Mouse (Mus musculus) forebrain, embryonic 11.5 days (tissue): ENCODE results near the gene Erlec1. TPM values are rescaled to one million over a fixed set of nuclear protein-coding genes. Genes with fewer than 3 reads are reported as not detected.

Experiments
- ATAC-seq: fragments of 200-750 bp; cut with Nextera tagmentation; replicated peaks from 2 replicates; pipeline ENCODE4 v1.8.0; 2017; ENCODE audit warnings: moderate TSS enrichment; ENCODE audit not compliant: low FRiP score
- DNase-seq: peaks from one replicate; pipeline ENCODE4 v3.0.0-alpha.2; 2017; ENCODE audit warnings: low spot score
- H3K27ac ChIP-seq: fragments of 300-500 bp; sonication (generic); 2 replicates; pipeline ENCODE4 v1.5.1; 2014; ENCODE audit warnings: low read depth, low read length
- H3K27me3 ChIP-seq: fragments of 300-500 bp; sonication (generic); 2 replicates; pipeline ENCODE4 v1.6.1; 2014; ENCODE audit warnings: mild to moderate bottlenecking, low read length, mixed read lengths; ENCODE audit not compliant: control insufficient read depth, insufficient read depth
- H3K36me3 ChIP-seq: fragments of 300-500 bp; sonication (generic); 2 replicates; pipeline ENCODE4 v1.6.1; 2014; ENCODE audit warnings: mild to moderate bottlenecking, low read length, moderate library complexity, mixed read lengths; ENCODE audit not compliant: control insufficient read depth, insufficient read depth
- H3K4me1 ChIP-seq: fragments of 300-500 bp; sonication (generic); replicated peaks from 2 replicates; pipeline ENCODE4 v1.6.1; 2014; ENCODE audit warnings: low read length, mixed read lengths; ENCODE audit not compliant: control insufficient read depth, insufficient read depth
- H3K4me2 ChIP-seq: fragments of 300-500 bp; sonication (generic); 2 replicates; pipeline ENCODE4 v1.6.1; 2014; ENCODE audit warnings: low read depth, mild to moderate bottlenecking, low read length, moderate library complexity, mixed read lengths; ENCODE audit not compliant: severe bottlenecking
- H3K4me3 ChIP-seq: fragments of 300-500 bp; sonication (generic); 2 replicates; pipeline ENCODE4 v1.5.1; 2014; ENCODE audit warnings: low read depth, low read length
- H3K9ac ChIP-seq: fragments of 300-500 bp; sonication (generic); 2 replicates; pipeline ENCODE4 v1.6.1; 2014; ENCODE audit warnings: low read length
- H3K9me3 ChIP-seq: fragments of 300-500 bp; sonication (generic); 2 replicates; pipeline ENCODE4 v1.6.1; 2016; ENCODE audit warnings: low read length, mixed read lengths; ENCODE audit not compliant: control insufficient read depth
- WGBS: fragments of 180-500 bp; shearing (Covaris S2); extraction: QIAGEN DNeasy Blood & Tissue Kit; methylation state at CpG from one replicate; pipeline ENCODE4 v1.1.7; 2014; 5-methylcytosine and 5-hydroxymethylcytosine counted together
- polyA plus RNA-seq: library from polyadenylated mRNA; unstranded; fragments of >200 nt; fragmentation: Nextera tagmentation; extraction: Ambion mirVana; gene quantifications from 2 replicates; pipeline ENCODE4 v1.2.1, GENCODE M21; 2014

Gene Erlec1
- polyA plus RNA-seq, 1 experiment from 2014 or later = 9.0 TPM

DNA sequence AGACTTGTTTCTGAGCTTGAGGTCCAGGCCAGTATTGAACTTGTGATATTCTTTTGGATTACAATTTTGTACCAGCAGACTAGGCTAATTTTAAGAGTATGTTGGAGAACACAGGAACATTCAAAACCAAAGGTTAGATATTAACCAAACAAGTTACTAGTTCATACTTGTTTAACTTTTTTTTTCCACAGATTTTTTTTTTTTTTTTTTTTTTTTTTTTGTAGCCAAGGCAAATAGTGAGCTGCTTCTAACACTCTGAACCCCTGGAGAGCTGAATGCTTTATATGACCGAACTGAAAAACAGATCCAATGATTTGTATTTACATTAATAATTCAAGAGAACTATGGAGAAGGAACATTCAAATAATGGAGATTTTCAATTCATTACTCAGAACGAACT lies 31.1 kb upstream of the Erlec1 start:
- Histone ChIP-seq H3K9ac (no peak overlapping the region), H3K4me2 (no peak overlapping the region), H3K9me3 (no peaks in the 10 kb centered on the region), H3K27me3 (no peaks in the 10 kb centered on the region), H3K27ac (no peak overlapping the region), H3K4me3 (no peak overlapping the region; the same call in 1 of the 2 replicates), H3K36me3 (no peaks in the 10 kb centered on the region), H3K4me1 (0 out of 2 replicates have a peak, but pooled peaks cover 4% of the 10 kb centered on the region)
- ATAC-seq = no peak
- 58% methylated on average over 2 of the region's 2 CpGs for WGBS
- no peak for DNase-seq

DNA sequence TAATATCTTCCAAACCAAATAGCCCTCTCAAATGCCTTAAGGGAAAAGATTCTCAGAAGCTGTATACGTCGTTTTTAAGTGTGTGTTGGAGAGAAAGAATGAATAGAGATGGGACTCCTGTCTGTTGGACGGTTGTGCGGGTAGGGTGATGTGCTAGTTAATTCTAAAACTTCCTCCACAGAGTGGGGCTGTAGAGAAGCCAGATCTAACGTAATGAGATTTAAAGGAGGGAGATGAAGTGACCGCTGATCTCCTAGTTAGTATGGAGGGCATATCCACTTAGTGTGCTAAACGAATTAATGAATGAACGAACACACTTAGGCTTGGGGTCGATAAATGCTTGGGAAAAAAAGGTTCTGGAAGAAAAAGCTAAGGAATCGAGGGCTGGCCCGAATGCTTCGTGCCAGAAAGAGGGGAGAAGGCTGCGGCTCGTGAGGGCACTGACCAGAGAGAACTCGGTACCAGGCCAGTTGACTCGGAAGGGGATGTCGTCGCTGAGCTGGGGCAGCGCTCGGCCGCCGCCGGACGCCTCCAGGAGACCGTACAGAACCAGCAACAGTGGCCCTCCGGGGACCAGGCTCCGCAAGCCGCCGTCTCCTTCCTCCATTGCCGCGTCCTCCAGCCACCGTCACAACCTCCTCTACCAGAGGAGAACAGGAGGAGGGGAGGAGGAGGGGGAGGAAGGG lies 523 bp downstream of the Erlec1 start:
- 1% methylated on average over 29 of the region's 32 CpGs for WGBS
- H3K27me3 ChIP-seq = no peaks in the 10 kb centered on the region
- ATAC-seq (peak; percentile 91), DNase-seq (peak; percentile 74)
- H3K4me3 ChIP-seq = peak overlapping the region; percentile 76
- H3K9ac ChIP-seq = peak overlapping the region; percentile 71
- H3K9me3 ChIP-seq = no peaks in the 10 kb centered on the region; the same call in 1 of the 2 replicates
- no peaks in the 10 kb centered on the region for H3K36me3 ChIP-seq
- H3K27ac ChIP-seq = no peak overlapping the region
- H3K4me1 ChIP-seq = 0 out of 2 replicates have a peak, but pooled peaks cover 4% of the 10 kb centered on the region
- H3K4me2 ChIP-seq = peak overlapping the region; percentile 59

- 0 out of 2 replicates have a peak, but pooled peaks cover 4% of the 10 kb centered on the region for H3K4me1 ChIP-seq
- peak overlapping the region; percentile 76 for H3K4me3 ChIP-seq
- H3K9ac ChIP-seq = peak overlapping the region; percentile 6; the same call in 1 of the 2 replicates
- no peaks in the 10 kb centered on the region; the same call in 1 of the 2 replicates for H3K9me3 ChIP-seq
- 70% methylated on average over 5 of the region's 5 CpGs for WGBS
- no peaks in the 10 kb centered on the region for H3K27me3 ChIP-seq
- no peaks in the 10 kb centered on the region for H3K36me3 ChIP-seq
- H3K27ac ChIP-seq = no peak overlapping the region
- H3K4me2 ChIP-seq = peak overlapping the region; percentile 59
- DNase-seq (no peak), ATAC-seq (no peak)
Measured at GRCm38 (mm10) chr11:30952829-30953228, 1.3 kb downstream of the Erlec1 start.

GRCm38 (mm10) chr11:30943522-30943921 lies 10.6 kb downstream of the Erlec1 start:
- no peak for ATAC-seq
- 98% methylated on average over 2 of the region's 2 CpGs for WGBS
- no peak overlapping the region for H3K4me2 ChIP-seq
- no peaks in the 10 kb centered on the region for H3K27me3 ChIP-seq
- no peak overlapping the region for H3K9ac ChIP-seq
- H3K27ac ChIP-seq = no peak overlapping the region
- H3K9me3 ChIP-seq = no peaks in the 10 kb centered on the region
- H3K4me3 ChIP-seq = no peak overlapping the region
- H3K36me3 ChIP-seq = peaks cover 9% of the 10 kb centered on the region
- DNase-seq = no peak
- H3K4me1 ChIP-seq = no peaks in the 10 kb centered on the region

- H3K4me3 ChIP-seq = no peak overlapping the region
- no peak overlapping the region for H3K4me2 ChIP-seq
- H3K9ac ChIP-seq = no peak overlapping the region
Measured at GRCm38 (mm10) chr11:30928498-30928897, 25.6 kb downstream of the Erlec1 start.

GRCm38 (mm10) chr11:30928079-30928478 lies 26.1 kb downstream of the Erlec1 start:
- DNase-seq (no peak), ATAC-seq (no peak)
- Histone ChIP-seq H3K36me3 (no peaks in the 10 kb centered on the region; the same call in 1 of the 2 replicates), H3K9me3 (no peaks in the 10 kb centered on the region), H3K27me3 (no peaks in the 10 kb centered on the region), H3K27ac (no peak overlapping the region), H3K4me1 (no peaks in the 10 kb centered on the region), H3K4me2 (no peak overlapping the region), H3K9ac (no peak overlapping the region), H3K4me3 (no peak overlapping the region)

More at GRCm38 (mm10) chr11:30928498-30928897, 25.6 kb downstream of the Erlec1 start:
- no peak overlapping the region for H3K27ac ChIP-seq
- H3K9me3 ChIP-seq = no peaks in the 10 kb centered on the region
- ATAC-seq (no peak), DNase-seq (no peak)
- H3K36me3 ChIP-seq = no peaks in the 10 kb centered on the region; the same call in 1 of the 2 replicates
- WGBS = 100% methylated on average over 1 of the region's 1 CpGs
- no peaks in the 10 kb centered on the region for H3K27me3 ChIP-seq
- no peaks in the 10 kb centered on the region for H3K4me1 ChIP-seq

DNA sequence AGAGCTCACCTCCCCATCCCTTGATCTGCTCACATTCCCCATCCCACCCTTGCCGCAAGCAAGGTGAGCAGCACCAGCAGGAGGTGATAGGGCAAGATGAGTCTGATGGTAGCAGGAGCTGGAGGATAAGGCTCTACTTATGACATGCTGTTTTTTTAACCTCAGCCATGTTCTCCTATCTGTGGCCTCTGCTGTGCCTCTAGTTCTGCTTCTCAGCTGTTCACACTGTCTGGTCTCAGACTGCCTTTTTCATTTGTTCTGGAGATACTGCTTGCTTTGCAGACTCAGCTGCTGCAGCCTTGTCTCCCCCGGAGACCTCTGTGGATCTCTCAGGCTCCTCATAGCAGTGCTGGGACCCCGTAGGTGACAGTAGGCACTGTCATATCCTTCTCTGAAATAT lies 30.9 kb downstream of the Erlec1 start:
- Histone ChIP-seq H3K9ac (no peak overlapping the region), H3K4me3 (no peak overlapping the region), H3K27me3 (no peaks in the 10 kb centered on the region), H3K4me2 (no peak overlapping the region), H3K36me3 (no peaks in the 10 kb centered on the region), H3K27ac (no peak overlapping the region), H3K9me3 (no peaks in the 10 kb centered on the region), H3K4me1 (no peaks in the 10 kb centered on the region)
- DNase-seq = no peak
- ATAC-seq = no peak
- 94% methylated on average over 3 of the region's 3 CpGs for WGBS

GRCm38 (mm10) chr11:30920641-30921040 lies 33.5 kb downstream of the Erlec1 start:
- no peak overlapping the region for H3K9ac ChIP-seq
- H3K27me3 ChIP-seq = no peaks in the 10 kb centered on the region
- H3K4me2 ChIP-seq = no peak overlapping the region
- no peaks in the 10 kb centered on the region for H3K4me1 ChIP-seq
- no peaks in the 10 kb centered on the region for H3K36me3 ChIP-seq
- ATAC-seq (no peak), DNase-seq (no peak)
- no peak overlapping the region for H3K27ac ChIP-seq
- H3K9me3 ChIP-seq = no peaks in the 10 kb centered on the region
- WGBS = 89% methylated on average over 1 of the region's 1 CpGs
- no peak overlapping the region for H3K4me3 ChIP-seq

GRCm38 (mm10) chr11:30912311-30912710 lies 41.8 kb downstream of the Erlec1 start:
- Histone ChIP-seq H3K27ac (no peak overlapping the region), H3K4me2 (no peak overlapping the region), H3K36me3 (no peaks in the 10 kb centered on the region), H3K27me3 (no peaks in the 10 kb centered on the region), H3K9me3 (no peaks in the 10 kb centered on the region; the same call in 1 of the 2 replicates), H3K9ac (no peak overlapping the region), H3K4me1 (no peaks in the 10 kb centered on the region), H3K4me3 (no peak overlapping the region)
- DNase-seq (no peak), ATAC-seq (no peak)
- 85% methylated on average over 3 of the region's 3 CpGs for WGBS
